Mouse (Mus musculus): Measurements from ENCODE around the gene Ovca2. TPM values are rescaled to one million over a fixed set of nuclear protein-coding genes. Genes with fewer than 3 reads are reported as not detected.

Gene Ovca2
- polyA plus RNA-seq, 1 experiment = 19.3 TPM

- peaks cover under 1% of the 10 kb centered on the region for H3K27me3 ChIP-seq (ENCODE audit: control insufficient read depth, insufficient read depth, insufficient read length)
Measured at GRCm38 (mm10) chr11:75201721-75202120, 23.1 kb upstream of the Ovca2 start.

DNA sequence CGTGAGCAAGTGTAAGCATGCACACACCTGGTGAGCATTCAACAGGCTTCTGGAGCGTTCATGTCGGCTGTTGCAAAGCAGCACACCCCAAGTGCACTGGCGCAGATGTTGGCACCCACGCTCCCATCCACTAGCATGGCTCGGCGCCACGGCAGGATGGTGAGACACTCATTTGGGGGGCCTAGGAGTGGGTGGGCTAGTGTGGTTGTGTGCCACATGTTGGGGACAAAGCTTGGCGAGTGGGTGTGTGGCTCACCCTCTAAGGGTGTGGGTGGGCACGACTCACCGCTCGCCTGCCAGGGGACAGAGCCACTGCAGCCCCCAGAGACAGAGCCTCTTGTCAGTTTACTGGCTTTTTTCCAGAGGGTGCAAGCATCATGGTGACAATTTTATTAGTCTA, 22.3 kb upstream of the Ovca2 start:
- H3K36me3 ChIP-seq (ENCODE audit: control insufficient read depth, insufficient read depth) = no peaks in the 10 kb centered on the region
- H3K4me3 ChIP-seq (ENCODE audit: insufficient read depth, poor library complexity, severe bottlenecking) = no peak overlapping the region
- peaks cover 8% of the 10 kb centered on the region for H3K27me3 ChIP-seq (ENCODE audit: control insufficient read depth, insufficient read depth, insufficient read length)
- no peaks in the 10 kb centered on the region for H3K79me2 ChIP-seq (ENCODE audit: control insufficient read depth, insufficient read depth)
- no peak for TF ChIP-seq MAX (IDR thresholded peaks at IDR 0.05)
- no peak for TF ChIP-seq USF1 (IDR thresholded peaks at IDR 0.05; ENCODE audit: low read depth)
- TF ChIP-seq CEBPB (IDR thresholded peaks at IDR 0.05; ENCODE audit: low read depth) = no peak
- TF ChIP-seq MYOG (IDR thresholded peaks at IDR 0.05; ENCODE audit: control insufficient read depth, extremely low read depth, insufficient read length) = no peak
- H3ac ChIP-seq (ENCODE audit: control insufficient read depth, insufficient read length, low read depth) = no peak overlapping the region
- H3K79me3 ChIP-seq (ENCODE audit: low read depth) = no peaks in the 10 kb centered on the region

More at GRCm38 (mm10) chr11:75201721-75202120, 23.1 kb upstream of the Ovca2 start:
- Histone ChIP-seq H3K36me3 (ENCODE audit: control insufficient read depth, insufficient read depth) (no peaks in the 10 kb centered on the region), H3K79me3 (ENCODE audit: low read depth) (no peaks in the 10 kb centered on the region), H3K4me3 (ENCODE audit: insufficient read depth, poor library complexity, severe bottlenecking) (no peak overlapping the region), H3ac (ENCODE audit: control insufficient read depth, insufficient read length, low read depth) (no peak overlapping the region), H3K79me2 (ENCODE audit: control insufficient read depth, insufficient read depth) (no peaks in the 10 kb centered on the region)
- TF ChIP-seq MAX (IDR thresholded peaks at IDR 0.05) = no peak
- TF ChIP-seq MYOD1 (IDR thresholded peaks at IDR 0.05; ENCODE audit: control insufficient read depth, insufficient read length, low read depth) = no peak
- TF ChIP-seq CTCF (IDR thresholded peaks at IDR 0.05; ENCODE audit: control insufficient read depth, insufficient read depth, insufficient read length) = no peak
- no peak for TF ChIP-seq FOSL1 (IDR thresholded peaks at IDR 0.05; ENCODE audit: insufficient read depth, low read length, poor library complexity, severe bottlenecking)
- no peak for TF ChIP-seq CEBPB (IDR thresholded peaks at IDR 0.05; ENCODE audit: low read depth)
- TF ChIP-seq MYOG (IDR thresholded peaks at IDR 0.05; ENCODE audit: control insufficient read depth, extremely low read depth, insufficient read length) = no peak
- TF ChIP-seq USF1 (IDR thresholded peaks at IDR 0.05; ENCODE audit: low read depth) = no peak

GRCm38 (mm10) chr11:75199951-75200350, 21.3 kb upstream of the Ovca2 start:
- TF ChIP-seq MYOG (IDR thresholded peaks at IDR 0.05; ENCODE audit: control insufficient read depth, extremely low read depth, insufficient read length) = no peak
- TF ChIP-seq CEBPB (IDR thresholded peaks at IDR 0.05; ENCODE audit: low read depth) = no peak
- TF ChIP-seq CTCF (IDR thresholded peaks at IDR 0.05; ENCODE audit: control insufficient read depth, insufficient read depth, insufficient read length) = no peak
- Histone ChIP-seq H3ac (ENCODE audit: control insufficient read depth, insufficient read length, low read depth) (no peak overlapping the region), H3K36me3 (ENCODE audit: control insufficient read depth, insufficient read depth) (no peaks in the 10 kb centered on the region), H3K27me3 (ENCODE audit: control insufficient read depth, insufficient read depth, insufficient read length) (peaks cover 18% of the 10 kb centered on the region), H3K79me3 (ENCODE audit: low read depth) (no peaks in the 10 kb centered on the region), H3K79me2 (ENCODE audit: control insufficient read depth, insufficient read depth) (no peaks in the 10 kb centered on the region), H3K4me3 (ENCODE audit: insufficient read depth, poor library complexity, severe bottlenecking) (no peak overlapping the region)

- Histone ChIP-seq H3K79me2 (ENCODE audit: control insufficient read depth, insufficient read depth) (no peaks in the 10 kb centered on the region), H3K4me3 (ENCODE audit: insufficient read depth, poor library complexity, severe bottlenecking) (no peak overlapping the region), H3K36me3 (ENCODE audit: control insufficient read depth, insufficient read depth) (no peaks in the 10 kb centered on the region), H3K27me3 (ENCODE audit: control insufficient read depth, insufficient read depth, insufficient read length) (peaks cover 29% of the 10 kb centered on the region), H3ac (ENCODE audit: control insufficient read depth, insufficient read length, low read depth) (no peak overlapping the region), H3K79me3 (ENCODE audit: low read depth) (no peaks in the 10 kb centered on the region)
- no peak for TF ChIP-seq CTCF (IDR thresholded peaks at IDR 0.05; ENCODE audit: control insufficient read depth, insufficient read depth, insufficient read length)
- TF ChIP-seq USF1 (IDR thresholded peaks at IDR 0.05; ENCODE audit: low read depth) = no peak
- TF ChIP-seq FOSL1 (IDR thresholded peaks at IDR 0.05; ENCODE audit: insufficient read depth, low read length, poor library complexity, severe bottlenecking) = no peak
- no peak for TF ChIP-seq MAX (IDR thresholded peaks at IDR 0.05)
- TF ChIP-seq MYOG (IDR thresholded peaks at IDR 0.05; ENCODE audit: control insufficient read depth, extremely low read depth, insufficient read length) = no peak
- TF ChIP-seq CEBPB (IDR thresholded peaks at IDR 0.05; ENCODE audit: low read depth) = no peak
- no peak for TF ChIP-seq MYOD1 (IDR thresholded peaks at IDR 0.05; ENCODE audit: control insufficient read depth, insufficient read length, low read depth)
Measured at GRCm38 (mm10) chr11:75198792-75199191, 20.2 kb upstream of the Ovca2 start.

- H3K79me3 ChIP-seq (ENCODE audit: low read depth) = no peaks in the 10 kb centered on the region
- H3ac ChIP-seq (ENCODE audit: control insufficient read depth, insufficient read length, low read depth) = no peak overlapping the region
- peaks cover 36% of the 10 kb centered on the region for H3K27me3 ChIP-seq (ENCODE audit: control insufficient read depth, insufficient read depth, insufficient read length)
- H3K4me3 ChIP-seq (ENCODE audit: insufficient read depth, poor library complexity, severe bottlenecking) = no peak overlapping the region
- no peak for TF ChIP-seq USF1 (IDR thresholded peaks at IDR 0.05; ENCODE audit: low read depth)
- TF ChIP-seq MAX (IDR thresholded peaks at IDR 0.05) = no peak
- no peak for TF ChIP-seq FOSL1 (IDR thresholded peaks at IDR 0.05; ENCODE audit: insufficient read depth, low read length, poor library complexity, severe bottlenecking)
- no peak for TF ChIP-seq MYOD1 (IDR thresholded peaks at IDR 0.05; ENCODE audit: control insufficient read depth, insufficient read length, low read depth)
- no peak for TF ChIP-seq MYOG (IDR thresholded peaks at IDR 0.05; ENCODE audit: control insufficient read depth, extremely low read depth, insufficient read length)
- no peak for TF ChIP-seq CEBPB (IDR thresholded peaks at IDR 0.05; ENCODE audit: low read depth)
- no peak for TF ChIP-seq CTCF (IDR thresholded peaks at IDR 0.05; ENCODE audit: control insufficient read depth, insufficient read depth, insufficient read length)
- no peaks in the 10 kb centered on the region for H3K36me3 ChIP-seq (ENCODE audit: control insufficient read depth, insufficient read depth)
- H3K79me2 ChIP-seq (ENCODE audit: control insufficient read depth, insufficient read depth) = no peaks in the 10 kb centered on the region
Measured at GRCm38 (mm10) chr11:75197956-75198355, 19.3 kb upstream of the Ovca2 start.

DNA sequence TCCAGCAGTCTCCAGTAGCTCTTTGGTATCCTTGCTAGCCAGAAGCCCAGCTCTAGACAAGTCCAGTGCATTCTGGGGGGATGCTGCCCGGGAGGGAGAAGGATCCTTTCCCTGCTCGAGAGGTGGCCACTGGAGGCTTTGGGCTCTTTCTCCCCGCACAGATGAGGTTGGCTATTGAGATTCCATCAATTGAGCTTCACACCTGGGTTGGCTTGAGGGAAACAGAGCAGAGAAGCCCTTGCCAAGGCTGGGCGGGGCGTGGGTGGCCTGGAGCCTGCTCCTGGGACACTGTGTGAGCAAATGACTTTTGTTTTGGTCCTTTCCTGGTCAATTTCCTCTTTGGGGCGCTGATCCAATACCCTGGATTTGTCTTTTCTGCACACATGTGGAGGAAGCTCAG, 17.5 kb upstream of the Ovca2 start:
- Histone ChIP-seq H3ac (ENCODE audit: control insufficient read depth, insufficient read length, low read depth) (no peak overlapping the region), H3K79me3 (ENCODE audit: low read depth) (no peaks in the 10 kb centered on the region), H3K79me2 (ENCODE audit: control insufficient read depth, insufficient read depth) (no peaks in the 10 kb centered on the region), H3K36me3 (ENCODE audit: control insufficient read depth, insufficient read depth) (no peaks in the 10 kb centered on the region), H3K4me3 (ENCODE audit: insufficient read depth, poor library complexity, severe bottlenecking) (no peak overlapping the region), H3K27me3 (ENCODE audit: control insufficient read depth, insufficient read depth, insufficient read length) (peaks cover 36% of the 10 kb centered on the region)
- TF ChIP-seq MYOG (IDR thresholded peaks at IDR 0.05; ENCODE audit: control insufficient read depth, extremely low read depth, insufficient read length) (no peak), MYOD1 (IDR thresholded peaks at IDR 0.05; ENCODE audit: control insufficient read depth, insufficient read length, low read depth) (no peak), MAX (IDR thresholded peaks at IDR 0.05) (no peak), USF1 (IDR thresholded peaks at IDR 0.05; ENCODE audit: low read depth) (no peak), CTCF (IDR thresholded peaks at IDR 0.05; ENCODE audit: control insufficient read depth, insufficient read depth, insufficient read length) (no peak), FOSL1 (IDR thresholded peaks at IDR 0.05; ENCODE audit: insufficient read depth, low read length, poor library complexity, severe bottlenecking) (no peak), CEBPB (IDR thresholded peaks at IDR 0.05; ENCODE audit: low read depth) (no peak)
